Mouse (Mus musculus) kidney, embryonic 14.5 days (tissue): Measurements from ENCODE around the gene Rnf220. TPM values are rescaled to one million over a fixed set of nuclear protein-coding genes. Genes with fewer than 3 reads are reported as not detected.

Source experiments
- ATAC-seq: fragments of 200-750 bp; cut with Nextera tagmentation; 2 replicates; pipeline ENCODE4 v1.8.0; 2017; ENCODE audit warnings: moderate number of reproducible peaks, mild to moderate bottlenecking, moderate TSS enrichment, moderate library complexity; ENCODE audit not compliant: low FRiP score, low TSS enrichment
- H3K27ac ChIP-seq: fragments of 300-500 bp; sonication (generic); 2 replicates; pipeline ENCODE4 v1.5.1; 2014; ENCODE audit warnings: low read depth, mild to moderate bottlenecking, low read length, moderate library complexity, mixed read lengths
- H3K27me3 ChIP-seq: fragments of 300-500 bp; sonication (generic); 2 replicates; pipeline ENCODE4 v1.6.1; 2014; ENCODE audit warnings: mild to moderate bottlenecking, low read length; ENCODE audit not compliant: control insufficient read depth, insufficient read depth
- H3K36me3 ChIP-seq: fragments of 300-500 bp; sonication (generic); 2 replicates; pipeline ENCODE4 v1.6.1; 2014; ENCODE audit warnings: low read length, mixed read lengths; ENCODE audit not compliant: control insufficient read depth, insufficient read depth
- H3K4me1 ChIP-seq: fragments of 300-500 bp; sonication (generic); 2 replicates; pipeline ENCODE4 v1.6.1; 2014; ENCODE audit warnings: low read length, mixed read lengths; ENCODE audit not compliant: control insufficient read depth, insufficient read depth
- H3K4me2 ChIP-seq: fragments of 300-500 bp; sonication (generic); replicated peaks from 2 replicates; pipeline ENCODE4 v1.6.1; 2014; ENCODE audit warnings: low read depth, mild to moderate bottlenecking, low read length
- H3K4me3 ChIP-seq: fragments of 300-500 bp; sonication (generic); 2 replicates; pipeline ENCODE4 v1.5.1; 2014; ENCODE audit warnings: mild to moderate bottlenecking, low read length
- H3K9ac ChIP-seq: fragments of 300-500 bp; sonication (generic); 2 replicates; pipeline ENCODE4 v1.6.1; 2014; ENCODE audit warnings: low read depth, mild to moderate bottlenecking, low read length, moderate library complexity
- H3K9me3 ChIP-seq: fragments of 300-500 bp; sonication (generic); 2 replicates; pipeline ENCODE4 v1.6.1; 2016; ENCODE audit warnings: low read length; ENCODE audit not compliant: control insufficient read depth
- WGBS: fragments of 180-500 bp; shearing (Covaris S2); extraction: QIAGEN DNeasy Blood & Tissue Kit; methylation state at CpG from one replicate; pipeline ENCODE4 v1.1.7; 2014; 5-methylcytosine and 5-hydroxymethylcytosine counted together
- polyA plus RNA-seq: library from polyadenylated mRNA; unstranded; fragments of >200 nt; fragmentation: Nextera tagmentation; extraction: Ambion mirVana; gene quantifications from 2 replicates; pipeline ENCODE4 v1.2.1, GENCODE M21; 2014

Gene Rnf220
- polyA plus RNA-seq, 1 experiment from 2014 or later, result 59.3 TPM

GRCm38 (mm10) chr4:117304239-117305025, 192.4 kb downstream of the Rnf220 start:
- H3K27me3 ChIP-seq, result peaks cover 81% of the 10 kb centered on the region
- peak overlapping the region; percentile 70 for H3K4me2 ChIP-seq
- no peaks in the 10 kb centered on the region for H3K36me3 ChIP-seq
- no peaks in the 10 kb centered on the region for H3K9me3 ChIP-seq
- H3K9ac ChIP-seq, result peak overlapping the region; percentile 34
- H3K4me3 ChIP-seq, result peak overlapping the region; percentile 39
- no peak for ATAC-seq
- WGBS, result 2% methylated on average over 52 of the region's 54 CpGs
- H3K27ac ChIP-seq, result no peak overlapping the region
- peaks cover 27% of the 10 kb centered on the region for H3K4me1 ChIP-seq

- Histone ChIP-seq H3K4me3 (peak overlapping the region; percentile 39), H3K9ac (peak overlapping the region; percentile 34; the same call in 1 of the 2 replicates), H3K4me1 (peaks cover 27% of the 10 kb centered on the region), H3K36me3 (no peaks in the 10 kb centered on the region), H3K27me3 (peaks cover 82% of the 10 kb centered on the region), H3K27ac (no peak overlapping the region), H3K9me3 (no peaks in the 10 kb centered on the region), H3K4me2 (peak overlapping the region; percentile 70)
- 7% methylated on average over 30 of the region's 30 CpGs for WGBS
- no peak; the same call in 1 of the 2 replicates for ATAC-seq
Observed at GRCm38 (mm10) chr4:117303581-117304238, 193.1 kb downstream of the Rnf220 start.

- ATAC-seq, result peak; percentile 72; the same call in 1 of the 2 replicates
- Histone ChIP-seq H3K4me3 (no peak overlapping the region), H3K9ac (no peak overlapping the region), H3K27me3 (peaks cover 77% of the 10 kb centered on the region), H3K4me1 (peaks cover 27% of the 10 kb centered on the region), H3K36me3 (no peaks in the 10 kb centered on the region), H3K9me3 (no peaks in the 10 kb centered on the region), H3K27ac (no peak overlapping the region), H3K4me2 (no peak overlapping the region)
- 9% methylated on average over 14 of the region's 14 CpGs for WGBS
Observed at GRCm38 (mm10) chr4:117302027-117302806, 194.6 kb downstream of the Rnf220 start.

GRCm38 (mm10) chr4:117299921-117300320, 196.9 kb downstream of the Rnf220 start:
- Histone ChIP-seq H3K4me3 (no peak overlapping the region), H3K27me3 (peaks cover 67% of the 10 kb centered on the region), H3K9ac (no peak overlapping the region), H3K9me3 (no peaks in the 10 kb centered on the region), H3K4me1 (peaks cover 27% of the 10 kb centered on the region), H3K36me3 (no peaks in the 10 kb centered on the region), H3K4me2 (no peak overlapping the region), H3K27ac (no peak overlapping the region)
- ATAC-seq, result no peak
- 31% methylated on average over 10 of the region's 10 CpGs for WGBS

GRCm38 (mm10) chr4:117297819-117298218, 199.0 kb downstream of the Rnf220 start:
- no peak for ATAC-seq
- H3K36me3 ChIP-seq, result no peaks in the 10 kb centered on the region
- H3K9ac ChIP-seq, result no peak overlapping the region
- 44% methylated on average over 9 of the region's 9 CpGs for WGBS
- no peak overlapping the region for H3K4me3 ChIP-seq
- H3K9me3 ChIP-seq, result no peaks in the 10 kb centered on the region
- peaks cover 48% of the 10 kb centered on the region; the same call in 1 of the 2 replicates for H3K27me3 ChIP-seq
- no peak overlapping the region for H3K27ac ChIP-seq
- H3K4me1 ChIP-seq, result peaks cover 9% of the 10 kb centered on the region; the same call in 1 of the 2 replicates
- no peak overlapping the region for H3K4me2 ChIP-seq

- WGBS, result 72% methylated on average over 19 of the region's 19 CpGs
- no peak for ATAC-seq
- Histone ChIP-seq H3K27me3 (peaks cover 42% of the 10 kb centered on the region; the same call in 1 of the 2 replicates), H3K9ac (no peak overlapping the region), H3K36me3 (no peaks in the 10 kb centered on the region), H3K4me3 (no peak overlapping the region), H3K4me2 (no peak overlapping the region), H3K4me1 (peaks cover 5% of the 10 kb centered on the region; the same call in 1 of the 2 replicates), H3K9me3 (no peaks in the 10 kb centered on the region), H3K27ac (no peak overlapping the region)
Observed at GRCm38 (mm10) chr4:117296849-117297593, 199.8 kb downstream of the Rnf220 start.

- Histone ChIP-seq H3K4me1 (peaks cover 10% of the 10 kb centered on the region; the same call in 1 of the 2 replicates), H3K9me3 (no peaks in the 10 kb centered on the region), H3K9ac (no peak overlapping the region), H3K27ac (no peak overlapping the region), H3K4me3 (no peak overlapping the region), H3K27me3 (peaks cover 9% of the 10 kb centered on the region; the same call in 1 of the 2 replicates), H3K4me2 (no peak overlapping the region), H3K36me3 (peaks cover 15% of the 10 kb centered on the region)
- no peak for ATAC-seq
- 89% methylated on average over 2 of the region's 2 CpGs for whole genome bisulfite sequencing
Observed at GRCm38 (mm10) chr4:117291696-117292095, 205.2 kb downstream of the Rnf220 start.
